Mouse (Mus musculus): ENCODE results near the gene Abcc8.

GRCm38 (mm10) chr7:46154498-46155488 lies 25.0 kb downstream of the Abcc8 start:
- TF ChIP-seq CTCF (conservative IDR thresholded peaks at IDR 0.05 in 1 of 2, IDR thresholded peaks at IDR 0.05 in 1 of 2; ENCODE audit: low read depth in 2 of 2, low read length in 2 of 2) (no peak), IRF4 (IDR thresholded peaks at IDR 0.05; ENCODE audit: low read depth, low read length) (no peak), ZC3H11A (IDR thresholded peaks at IDR 0.05; ENCODE audit: low read depth, low read length) (no peak), USF2 (conservative IDR thresholded peaks at IDR 0.05; ENCODE audit: low read depth, low read length) (no peak), KAT2A (IDR thresholded peaks at IDR 0.05; ENCODE audit: insufficient replicate concordance, low read length) (no peak), NELFE (IDR thresholded peaks at IDR 0.05; ENCODE audit: low read depth, low read length) (no peak)

All from CH12.LX (cell line).